Mouse (Mus musculus) E14TG2a.4 (cell line): Measurements from ENCODE around the gene Olfr629.

ENCODE experiments used
- CTCF ChIP-seq: conservative IDR thresholded peaks from 2 replicates; pipeline ENCODE4 v1.5.1; 2014; ENCODE audit warnings: low read length
- NANOG ChIP-seq: IDR thresholded peaks from 2 replicates; pipeline ENCODE4 v1.6.1; 2014; ENCODE audit warnings: borderline replicate concordance, low read length, mixed read lengths
- POU5F1 ChIP-seq: IDR thresholded peaks from 2 replicates; pipeline ENCODE4 v1.6.1; 2014; ENCODE audit warnings: low read length, borderline replicate concordance

GRCm38 (mm10) chr7:103771494-103771893, 26.8 kb upstream of the Olfr629 start, which contains the start of gene Olfr69:
- no peak for TF ChIP-seq CTCF
- no peak for TF ChIP-seq POU5F1
- no peak for TF ChIP-seq NANOG
